Mouse (Mus musculus) midbrain, postnatal 0 days (tissue): Measurements from ENCODE around the gene Vps13d. TPM values are rescaled to one million over a fixed set of nuclear protein-coding genes. Genes with fewer than 3 reads are reported as not detected.
A peak's percentile ranks its signal among the peaks of the same experiment; 100 is the strongest.

Experiments used
- ATAC-seq: fragments of 200-750 bp; cut with Nextera tagmentation; 2 replicates; pipeline ENCODE4 v1.8.0; 2017; ENCODE audit warnings: moderate number of reproducible peaks, mild to moderate bottlenecking, moderate TSS enrichment, moderate library complexity; ENCODE audit not compliant: low FRiP score
- DNase-seq: peaks from one replicate; pipeline ENCODE4 v3.0.0-alpha.2; 2015; ENCODE audit warnings: low spot score
- H3K27ac ChIP-seq: fragments of 300-500 bp; sonication (generic); 2 replicates; pipeline ENCODE4 v1.5.1; 2014; ENCODE audit warnings: low read depth, mild to moderate bottlenecking, low read length, mixed read lengths
- H3K27me3 ChIP-seq: fragments of 300-500 bp; sonication (generic); 2 replicates; pipeline ENCODE4 v1.6.1; 2014; ENCODE audit warnings: low read length, control low read depth, mixed read lengths; ENCODE audit not compliant: insufficient read depth
- H3K36me3 ChIP-seq: fragments of 300-500 bp; sonication (generic); 2 replicates; pipeline ENCODE4 v1.6.1; 2014; ENCODE audit warnings: low read length, control low read depth, mixed read lengths; ENCODE audit not compliant: insufficient read depth
- H3K4me1 ChIP-seq: fragments of 300-500 bp; sonication (generic); 2 replicates; pipeline ENCODE4 v1.6.1; 2014; ENCODE audit warnings: mild to moderate bottlenecking, control low read depth, antibody characterized with exemption, low read length, mixed read lengths; ENCODE audit not compliant: insufficient read depth
- H3K4me2 ChIP-seq: fragments of 300-500 bp; sonication (generic); 2 replicates; pipeline ENCODE4 v1.6.1; 2014; ENCODE audit warnings: low read depth, mild to moderate bottlenecking, low read length, mixed read lengths; ENCODE audit not compliant: poor library complexity, severe bottlenecking
- H3K4me3 ChIP-seq: fragments of 300-500 bp; sonication (generic); 2 replicates; pipeline ENCODE4 v1.5.1; 2014; ENCODE audit warnings: low read depth, mild to moderate bottlenecking, low read length, moderate library complexity
- H3K9ac ChIP-seq: fragments of 300-500 bp; sonication (generic); replicated peaks from 2 replicates; pipeline ENCODE4 v1.6.1; 2014; ENCODE audit warnings: mild to moderate bottlenecking, low read length, moderate library complexity, mixed read lengths; ENCODE audit not compliant: poor library complexity, severe bottlenecking
- H3K9me3 ChIP-seq: fragments of 300-500 bp; sonication (generic); 2 replicates; pipeline ENCODE4 v1.6.1; 2016; ENCODE audit warnings: low read length, control low read depth
- CTCF ChIP-seq: IDR thresholded peaks from 2 replicates; pipeline ENCODE4 v1.5.1; 2016; ENCODE audit warnings: antibody characterized with exemption, mild to moderate bottlenecking
- WGBS: fragments of 180-500 bp; shearing (Covaris S2); extraction: QIAGEN DNeasy Blood & Tissue Kit; methylation state at CpG from one replicate; pipeline ENCODE4 v1.1.7; 2014; 5-methylcytosine and 5-hydroxymethylcytosine counted together
- polyA plus RNA-seq: library from polyadenylated mRNA; unstranded; fragments of >200 nt; fragmentation: Nextera tagmentation; extraction: Ambion mirVana; gene quantifications from 2 replicates; pipeline ENCODE4 v1.2.1, GENCODE M21; 2015
- total RNA-seq: library from RNA; depleted of rRNA; stranded (reverse); fragments of >200 nt; gene quantifications from 2 replicates; pipeline ENCODE4 v1.2.3, GENCODE M21; 2014

Vps13d gene
- total and polyA plus RNA-seq, 2 experiments from 2014 or later: 9.1 to 35.6 TPM

DNA sequence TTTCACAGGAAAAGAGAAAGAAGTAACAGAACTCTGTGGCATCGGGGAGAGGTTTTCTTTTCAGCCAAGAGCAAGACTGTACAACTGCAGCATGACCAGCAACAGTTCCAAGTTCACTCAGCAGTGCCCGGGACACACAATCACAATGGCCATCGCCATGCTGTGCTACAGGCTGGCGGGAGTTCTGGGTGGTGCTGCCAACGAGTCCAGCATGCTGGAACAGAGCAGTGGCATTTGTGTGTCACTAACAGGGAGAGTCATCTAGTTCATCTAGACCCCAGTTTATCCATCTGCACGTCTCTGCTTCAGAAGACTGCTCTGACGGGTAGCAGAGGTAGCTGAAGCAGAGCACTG is 169.4 kb downstream of the Vps13d start:
- ATAC-seq (peak; percentile 55), DNase-seq (peak; percentile 63)
- WGBS: 72% methylated on average over 7 of the region's 7 CpGs
- no peak overlapping the region for H3K9ac ChIP-seq
- no peaks in the 10 kb centered on the region for H3K4me1 ChIP-seq
- H3K4me2 ChIP-seq: no peak overlapping the region
- H3K4me3 ChIP-seq: no peak overlapping the region
- H3K27me3 ChIP-seq: no peaks in the 10 kb centered on the region
- TF ChIP-seq CTCF: no peak
- H3K27ac ChIP-seq: no peak overlapping the region
- H3K36me3 ChIP-seq: no peaks in the 10 kb centered on the region
- H3K9me3 ChIP-seq: no peaks in the 10 kb centered on the region

- Histone ChIP-seq H3K9ac (no peak overlapping the region), H3K27ac (peak overlapping the region; percentile 47; the same call in 1 of the 2 replicates), H3K27me3 (no peaks in the 10 kb centered on the region), H3K4me3 (no peak overlapping the region), H3K36me3 (no peaks in the 10 kb centered on the region; the same call in 1 of the 2 replicates), H3K9me3 (no peaks in the 10 kb centered on the region), H3K4me1 (no peaks in the 10 kb centered on the region), H3K4me2 (no peak overlapping the region)
- ATAC-seq (no peak), DNase-seq (peak; percentile 58)
- TF ChIP-seq CTCF: no peak
- 47% methylated on average over 8 of the region's 8 CpGs for WGBS
These were observed 170.0 kb downstream of the Vps13d start for GRCm38 (mm10) chr4:145024694-145025408.

DNA sequence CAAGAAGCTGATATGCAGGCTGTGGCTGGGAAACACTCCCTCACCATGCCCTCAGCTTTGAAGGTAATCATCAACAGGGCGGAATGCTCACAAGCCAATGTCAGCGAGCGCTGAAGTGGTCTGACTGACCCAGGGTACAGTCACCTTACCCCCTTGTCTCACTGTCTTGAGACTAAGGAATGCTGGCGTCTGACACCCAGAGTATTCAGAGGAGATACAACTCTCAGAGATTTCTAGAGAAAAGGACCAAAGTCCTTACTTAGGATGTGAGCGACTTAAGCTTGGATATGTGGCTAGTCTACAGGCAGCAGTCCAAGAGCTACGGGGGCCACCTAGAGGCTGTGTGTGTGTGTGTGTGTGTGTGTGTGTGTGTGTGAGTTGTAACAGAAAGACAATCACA is 170.9 kb downstream of the Vps13d start:
- Histone ChIP-seq H3K27ac (no peak overlapping the region), H3K9me3 (no peaks in the 10 kb centered on the region), H3K4me3 (no peak overlapping the region), H3K36me3 (no peaks in the 10 kb centered on the region; the same call in 1 of the 2 replicates), H3K4me1 (no peaks in the 10 kb centered on the region), H3K9ac (no peak overlapping the region), H3K4me2 (no peak overlapping the region), H3K27me3 (no peaks in the 10 kb centered on the region)
- no peak for TF ChIP-seq CTCF
- DNase-seq (no peak), ATAC-seq (no peak)
- WGBS: 88% methylated on average over 6 of the region's 6 CpGs

GRCm38 (mm10) chr4:145022815-145023214 is 172.0 kb downstream of the Vps13d start:
- no peak for DNase-seq
- no peaks in the 10 kb centered on the region; the same call in 1 of the 2 replicates for H3K36me3 ChIP-seq
- ATAC-seq: no peak

DNA sequence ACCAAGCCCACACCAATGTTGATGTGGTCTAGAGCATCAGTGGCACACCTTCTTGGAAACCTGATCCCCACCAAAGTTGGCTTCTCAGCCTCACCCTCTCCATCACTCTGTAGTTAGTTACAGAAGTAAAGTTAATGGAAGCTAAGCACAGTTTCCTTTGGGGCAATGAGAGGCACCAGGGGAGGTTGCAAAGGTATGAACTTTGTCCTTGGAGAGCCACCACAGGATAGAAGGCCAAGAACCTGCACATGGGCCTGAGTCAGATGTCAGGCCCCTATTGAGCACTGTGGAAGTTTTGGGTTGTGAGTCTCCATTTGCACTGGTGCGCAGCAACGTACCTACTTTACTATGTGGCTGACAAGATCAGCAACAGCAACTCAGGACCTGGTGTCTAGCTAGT is 172.6 kb downstream of the Vps13d start:
- Histone ChIP-seq H3K27me3 (no peaks in the 10 kb centered on the region), H3K9ac (no peak overlapping the region), H3K4me3 (no peak overlapping the region), H3K4me2 (no peak overlapping the region), H3K4me1 (no peaks in the 10 kb centered on the region), H3K27ac (no peak overlapping the region), H3K36me3 (no peaks in the 10 kb centered on the region; the same call in 1 of the 2 replicates), H3K9me3 (no peaks in the 10 kb centered on the region)
- WGBS: 95% methylated on average over 2 of the region's 2 CpGs
- no peak for TF ChIP-seq CTCF
- DNase-seq: no peak
- no peak for ATAC-seq

More at GRCm38 (mm10) chr4:145022815-145023214, 172.0 kb downstream of the Vps13d start:
- H3K4me3 ChIP-seq: no peak overlapping the region
- H3K4me2 ChIP-seq: no peak overlapping the region
- H3K9ac ChIP-seq: no peak overlapping the region
- H3K9me3 ChIP-seq: no peaks in the 10 kb centered on the region
- H3K27ac ChIP-seq: no peak overlapping the region
- 94% methylated on average over 5 of the region's 5 CpGs for WGBS
- TF ChIP-seq CTCF: no peak
- H3K27me3 ChIP-seq: no peaks in the 10 kb centered on the region
- H3K4me1 ChIP-seq: no peaks in the 10 kb centered on the region

GRCm38 (mm10) chr4:145020383-145020782 is 174.4 kb downstream of the Vps13d start:
- no peak for TF ChIP-seq CTCF
- 96% methylated on average over 2 of the region's 2 CpGs for WGBS
- no peaks in the 10 kb centered on the region for H3K4me1 ChIP-seq
- no peaks in the 10 kb centered on the region for H3K9me3 ChIP-seq
- H3K27me3 ChIP-seq: no peaks in the 10 kb centered on the region
- ATAC-seq: no peak
- H3K4me2 ChIP-seq: no peak overlapping the region
- H3K9ac ChIP-seq: no peak overlapping the region
- H3K4me3 ChIP-seq: no peak overlapping the region
- no peak for DNase-seq
- no peak overlapping the region for H3K27ac ChIP-seq
- H3K36me3 ChIP-seq: peaks cover 6% of the 10 kb centered on the region
